Mouse (Mus musculus): ENCODE results near the gene Jakmip3. TPM values are rescaled to one million over a fixed set of nuclear protein-coding genes. Genes with fewer than 3 reads are reported as not detected.

The Jakmip3 gene
- total RNA-seq, 2 experiments from 2014 or later = 42.1 to 44.0 TPM

- DNase-seq (ENCODE audit: low spot score in 2 of 2) = peak; percentile 57 to 71
- intact Hi-C loops (cut with DNase I) = loop anchor here (2.0 kb wide), 1 partner anchor 67 kb away; no protein-coding TSS in a partner anchor
These were observed 149.7 kb downstream of the Jakmip3 start for GRCm38 (mm10) chr7:139089892-139090874.

DNA sequence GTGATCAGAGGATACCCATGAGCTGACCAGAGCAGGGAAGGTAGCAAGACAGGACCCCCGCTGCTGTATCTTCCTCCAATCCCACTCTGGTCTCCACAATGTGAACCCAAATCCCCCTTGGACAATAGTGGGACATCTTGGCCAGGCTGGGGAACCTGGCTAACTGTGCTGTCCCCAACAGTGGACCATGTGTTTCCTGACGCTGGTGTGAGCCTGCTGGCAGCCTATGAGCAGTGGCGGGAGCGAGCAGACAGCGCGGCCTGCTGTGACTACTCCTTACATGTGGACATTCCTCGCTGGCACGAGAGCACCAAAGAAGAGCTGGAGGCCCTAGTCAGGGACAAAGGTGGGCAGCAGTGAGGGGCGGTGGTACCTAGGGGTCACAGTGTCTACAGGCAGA, 151.2 kb downstream of the Jakmip3 start:
- DNase-seq (ENCODE audit: low spot score in 2 of 2) = no peak
- intact Hi-C loops (cut with DNase I) = loop anchor here (2.0 kb wide), 1 partner anchor 69 kb away; no protein-coding TSS in a partner anchor

- DNase-seq (ENCODE audit: low spot score in 2 of 2) = no peak
- intact Hi-C loops (cut with DNase I) = no loop called here
These were observed 152.1 kb downstream of the Jakmip3 start for GRCm38 (mm10) chr7:139092676-139093075.

DNA sequence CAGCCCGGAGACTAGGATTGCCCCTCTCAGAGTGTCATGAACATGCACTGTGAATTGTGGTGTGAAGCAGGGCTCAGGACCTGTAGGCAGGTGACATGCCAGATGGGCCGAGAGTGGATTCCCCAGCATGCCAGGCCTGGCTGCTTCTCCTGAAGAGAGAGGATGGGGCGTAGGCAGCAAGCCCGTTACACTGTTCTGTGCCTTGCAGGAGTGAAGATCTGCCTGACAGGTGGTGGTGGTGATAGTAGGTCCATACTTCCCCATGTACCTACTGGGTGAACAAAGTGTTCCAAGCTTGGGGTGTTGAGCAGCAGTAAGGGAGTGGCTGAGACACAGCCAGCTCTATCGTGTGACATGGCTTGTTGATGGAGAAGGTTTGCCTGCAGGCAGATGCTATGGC, 152.6 kb downstream of the Jakmip3 start:
- intact Hi-C loops (cut with DNase I) = no loop called here
- peak in 1 of 2 experiments; percentile 50 for DNase-seq (ENCODE audit: low spot score in 2 of 2)

GRCm38 (mm10) chr7:139093781-139094180, 153.3 kb downstream of the Jakmip3 start:
- no peak for DNase-seq (ENCODE audit: low spot score in 2 of 2)
- intact Hi-C loops (cut with DNase I) = no loop called here

DNA sequence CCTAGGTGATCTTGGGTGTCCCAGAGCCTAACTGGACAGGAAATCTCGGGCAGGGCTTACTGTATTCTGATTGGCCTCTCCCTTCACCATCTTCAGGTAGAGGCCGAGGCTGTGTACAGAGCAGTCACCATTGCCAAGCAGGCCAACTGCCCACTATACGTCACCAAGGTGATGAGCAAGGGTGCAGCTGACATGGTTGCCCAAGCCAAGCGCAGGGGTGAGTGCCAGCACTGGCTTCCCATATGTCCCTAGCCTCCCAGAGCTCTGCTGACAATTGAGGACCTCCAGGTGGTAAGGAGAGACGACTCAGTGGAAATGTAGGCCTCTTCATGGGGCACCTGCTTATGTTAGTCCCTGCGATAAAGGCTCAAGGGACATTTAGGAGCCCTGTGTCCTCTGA, 154.2 kb downstream of the Jakmip3 start:
- no peak for DNase-seq (ENCODE audit: low spot score in 2 of 2)
- intact Hi-C loops (cut with DNase I) = no loop called here

- intact Hi-C loops (cut with DNase I) = no loop called here
These were observed 154.8 kb downstream of the Jakmip3 start for GRCm38 (mm10) chr7:139095282-139095681.

GRCm38 (mm10) chr7:139096399-139096798, 155.9 kb downstream of the Jakmip3 start:
- DNase-seq (ENCODE audit: low spot score in 2 of 2) = no peak
- intact Hi-C loops (cut with DNase I) = no loop called here

More at GRCm38 (mm10) chr7:139095282-139095681, 154.8 kb downstream of the Jakmip3 start:
- DNase-seq (ENCODE audit: low spot score in 2 of 2) = no peak

- intact Hi-C loops (cut with DNase I) = no loop called here
- no peak for DNase-seq (ENCODE audit: low spot score in 2 of 2)
These were observed 160.1 kb downstream of the Jakmip3 start for GRCm38 (mm10) chr7:139100531-139101095.

DNA sequence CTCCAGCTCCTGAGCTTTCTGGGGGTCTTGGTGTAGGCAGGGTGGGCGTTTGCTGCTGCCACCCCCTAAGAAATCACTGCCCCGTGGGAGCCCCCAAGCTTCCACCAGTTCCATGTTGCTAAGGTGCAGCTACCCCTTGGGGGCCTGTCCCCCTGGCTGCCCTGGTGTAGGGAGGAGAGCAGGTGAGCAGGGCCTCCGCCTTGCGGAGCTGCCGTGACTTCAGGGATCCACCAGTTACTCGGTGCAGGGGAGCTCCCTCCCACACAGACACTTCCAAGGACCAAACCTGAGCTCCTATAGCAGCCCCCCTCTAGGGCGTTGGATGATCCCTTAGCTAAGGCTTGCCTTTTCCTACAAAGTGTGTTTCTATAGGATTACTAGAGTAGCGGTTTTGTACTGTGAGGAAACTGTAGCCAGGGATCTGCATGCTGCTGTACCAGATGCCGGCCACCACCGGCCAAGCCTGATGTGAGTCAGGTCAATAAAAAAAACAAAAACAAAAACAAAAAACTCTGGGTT, 160.8 kb downstream of the Jakmip3 start:
- intact Hi-C loops (cut with DNase I) = no loop called here
- DNase-seq (ENCODE audit: low spot score in 2 of 2) = peak in 1 of 2 experiments; percentile 65

DNA sequence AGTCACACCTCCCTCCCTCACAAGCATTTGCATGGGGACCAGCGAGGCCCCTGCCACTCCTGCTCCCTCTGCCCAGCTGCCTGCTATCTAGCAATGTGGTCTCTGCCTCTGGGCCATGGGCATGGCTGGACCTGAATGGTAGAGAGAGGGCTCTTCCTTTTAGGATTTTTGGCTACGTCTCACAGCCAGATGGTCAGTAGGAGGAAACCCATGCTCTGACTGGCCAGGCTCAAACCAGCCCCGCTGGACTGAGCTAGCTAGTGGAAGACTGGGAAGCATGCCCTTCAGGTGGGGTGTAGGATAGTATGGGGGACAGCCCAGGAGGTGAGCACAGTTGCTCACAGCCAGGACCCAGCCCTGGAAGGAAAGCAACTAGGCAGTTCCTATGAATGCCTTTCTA, 161.3 kb downstream of the Jakmip3 start:
- intact Hi-C loops (cut with DNase I) = no loop called here
- peak in 1 of 2 experiments; percentile 50 for DNase-seq (ENCODE audit: low spot score in 2 of 2)

GRCm38 (mm10) chr7:139103960-139104381, 163.4 kb downstream of the Jakmip3 start:
- DNase-seq (ENCODE audit: low spot score in 2 of 2) = no peak
- intact Hi-C loops (cut with DNase I) = no loop called here

- DNase-seq (ENCODE audit: low spot score in 2 of 2) = no peak
- intact Hi-C loops (cut with DNase I) = no loop called here
These were observed 164.5 kb downstream of the Jakmip3 start for GRCm38 (mm10) chr7:139105076-139105475.

GRCm38 (mm10) chr7:139105705-139106104, 165.2 kb downstream of the Jakmip3 start:
- intact Hi-C loops (cut with DNase I) = no loop called here
- DNase-seq (ENCODE audit: low spot score in 2 of 2) = no peak

DNA sequence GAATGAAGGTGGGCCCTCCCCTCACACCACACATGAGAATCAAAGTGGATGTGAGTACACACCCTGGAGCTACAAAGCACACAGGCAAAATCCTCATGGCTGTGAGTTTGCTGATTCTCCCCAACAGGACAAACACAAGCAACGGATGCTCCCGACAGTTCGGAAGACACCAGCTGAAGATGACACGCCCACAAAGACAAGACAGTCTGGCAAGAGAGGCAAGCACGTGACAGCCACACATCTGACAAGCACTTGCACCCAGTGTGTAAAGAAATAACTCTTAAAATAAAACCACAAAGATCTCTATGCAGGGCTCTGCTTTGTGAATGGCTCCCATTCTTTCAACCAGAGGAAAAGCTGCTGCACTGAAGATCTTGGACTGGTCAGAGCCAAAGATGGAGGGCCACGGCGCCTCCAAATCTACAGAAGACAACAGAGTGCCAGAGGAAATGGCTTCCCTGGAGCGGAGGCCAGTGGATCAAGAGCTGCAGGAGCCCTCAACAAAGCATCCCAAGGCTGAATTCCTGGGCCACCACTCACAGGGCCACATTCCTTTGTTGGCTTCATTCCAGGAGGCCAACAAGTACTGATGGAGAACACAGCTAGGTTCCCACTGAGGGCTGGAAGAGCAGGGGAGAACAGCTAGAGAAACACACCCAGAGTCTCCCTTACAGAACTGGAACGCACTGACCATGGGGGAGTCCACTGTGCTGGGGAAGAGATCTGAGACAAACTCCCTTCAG, 167.5 kb downstream of the Jakmip3 start:
- DNase-seq (ENCODE audit: low spot score in 2 of 2) = peak; percentile 54 to 67
- intact Hi-C loops (cut with DNase I) = no loop called here

DNA sequence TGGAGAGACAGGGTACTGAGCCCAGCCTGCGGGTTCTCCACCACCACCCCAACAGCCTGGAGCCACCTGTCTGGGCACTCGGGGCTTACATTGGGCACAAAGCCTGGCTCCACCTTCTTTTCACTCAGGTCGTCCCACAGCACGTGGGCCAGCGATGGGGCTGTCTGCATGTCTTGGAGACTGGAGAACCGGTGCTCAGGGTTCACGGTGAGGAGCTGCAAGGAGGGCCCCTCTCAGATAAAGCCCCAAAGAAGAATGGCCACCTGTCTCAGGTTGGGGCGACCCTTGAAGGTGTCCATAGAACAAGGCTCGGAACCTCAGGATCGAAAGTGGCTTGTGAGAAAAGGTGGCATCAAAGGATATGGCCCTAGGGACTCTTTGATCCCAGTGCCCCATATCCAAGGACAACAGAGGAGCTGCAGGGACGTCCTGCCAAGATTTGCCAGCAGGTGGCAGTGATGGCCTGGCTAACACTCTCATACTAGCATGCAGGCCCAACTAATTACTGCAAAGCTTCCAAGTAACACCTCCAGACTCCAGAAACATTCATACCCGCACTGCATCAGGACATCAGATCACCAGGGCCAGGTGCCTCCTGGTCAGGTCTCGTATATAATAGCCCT, 178.7 kb downstream of the Jakmip3 start:
- DNase-seq (ENCODE audit: low spot score in 2 of 2) = peak; percentile 90
- intact Hi-C loops (cut with DNase I) = no loop called here

- DNase-seq (ENCODE audit: low spot score in 2 of 2) = no peak
- intact Hi-C loops (cut with DNase I) = loop anchor here (5.0 to 10.0 kb wide), 2 partner anchors 78 to 175 kb away; no protein-coding TSS in a partner anchor
These were observed 179.2 kb downstream of the Jakmip3 start for GRCm38 (mm10) chr7:139119775-139120153.

DNA sequence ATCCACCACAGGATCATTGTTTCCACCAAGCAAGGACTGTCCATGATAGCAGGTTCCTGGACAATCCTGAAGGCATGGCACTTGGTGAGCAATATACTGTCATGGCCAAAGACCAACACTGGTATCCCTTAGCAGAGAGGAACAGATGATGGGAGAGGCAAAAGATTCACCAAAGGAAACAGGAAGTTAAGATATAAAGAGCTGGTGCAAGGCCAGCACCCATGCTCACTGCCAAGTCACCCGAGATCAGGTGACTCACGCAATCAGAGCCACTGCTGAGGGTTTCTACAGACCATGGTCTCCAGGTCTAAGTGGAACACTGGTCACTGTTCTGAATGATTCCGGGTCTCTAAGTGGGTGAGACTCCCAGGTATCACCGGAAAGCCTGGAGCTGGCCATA, 185.4 kb downstream of the Jakmip3 start:
- intact Hi-C loops (cut with DNase I) = loop anchor here (10.0 kb wide), 1 partner anchor 169 kb away; no protein-coding TSS in a partner anchor
- DNase-seq (ENCODE audit: low spot score in 2 of 2) = no peak

DNA sequence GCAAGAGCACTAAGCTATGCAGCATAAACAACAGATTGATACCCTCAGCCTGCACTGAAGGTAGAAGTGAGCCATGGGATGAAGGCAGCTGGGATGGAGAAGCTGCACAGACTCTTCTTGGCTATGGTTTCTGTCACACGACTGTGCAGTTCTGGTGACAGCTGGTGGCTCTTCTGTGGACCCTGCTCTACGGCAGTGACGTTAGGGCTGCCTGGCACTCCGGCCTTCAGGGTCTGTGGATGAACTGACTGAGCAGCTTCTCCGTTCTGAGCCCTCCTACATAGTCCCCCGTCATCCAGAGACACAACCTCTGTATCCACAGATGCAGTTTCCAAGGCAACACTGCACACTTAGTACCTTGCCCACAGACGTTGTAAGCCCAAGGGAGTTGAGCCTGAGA, 186.0 kb downstream of the Jakmip3 start:
- intact Hi-C loops (cut with DNase I) = loop anchor here (10.0 kb wide), 1 partner anchor 168 kb away; no protein-coding TSS in a partner anchor
- DNase-seq (ENCODE audit: low spot score in 2 of 2) = peak in 1 of 2 experiments; percentile 45
